Mouse (Mus musculus): Measurements from ENCODE around the gene Kif24.

The Kif24 gene

DNA sequence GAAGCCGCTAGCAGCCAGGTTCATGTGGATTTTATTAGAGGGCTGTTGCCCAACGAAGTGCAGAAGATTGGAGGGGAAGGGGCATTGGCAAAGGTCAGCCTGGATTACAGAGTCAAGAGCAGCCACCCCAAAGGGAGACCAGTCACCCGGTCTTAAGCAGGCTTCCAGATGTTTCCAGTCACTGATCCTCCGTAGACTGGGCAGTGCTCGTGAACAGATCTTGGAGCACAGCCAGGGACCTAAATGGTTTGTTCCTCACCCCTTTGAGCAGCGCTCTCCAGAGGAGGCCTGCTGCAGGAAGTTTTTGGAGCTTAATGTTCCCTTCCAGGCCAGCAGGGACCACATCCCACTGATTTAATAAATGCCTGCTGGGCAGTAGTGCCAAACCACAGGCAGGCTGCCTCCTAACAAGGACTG is 16.9 kb upstream of the Kif24 start:
- DNase-seq = no peak

- no peak for DNase-seq
These were observed 15.6 kb upstream of the Kif24 start for GRCm38 (mm10) chr4:41480254-41480653.

DNA sequence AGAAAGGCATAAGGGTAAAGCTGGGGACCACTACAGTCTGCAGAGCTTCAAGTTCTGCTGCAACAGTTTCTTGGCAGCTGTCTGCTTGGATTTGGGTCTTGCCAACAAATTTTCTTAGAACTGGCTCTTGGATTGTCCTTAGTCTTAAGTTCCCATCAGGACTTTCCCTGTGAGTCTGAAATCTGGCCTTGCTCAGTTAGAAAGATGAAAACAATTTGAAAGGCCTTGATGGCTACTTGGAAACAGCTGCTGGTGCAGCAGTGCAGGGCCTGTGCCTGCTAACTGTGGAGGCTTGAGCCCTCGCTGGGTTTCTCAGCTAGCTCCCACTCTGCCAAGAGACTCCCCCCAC is 14.7 kb upstream of the Kif24 start:
- no peak for DNase-seq

DNA sequence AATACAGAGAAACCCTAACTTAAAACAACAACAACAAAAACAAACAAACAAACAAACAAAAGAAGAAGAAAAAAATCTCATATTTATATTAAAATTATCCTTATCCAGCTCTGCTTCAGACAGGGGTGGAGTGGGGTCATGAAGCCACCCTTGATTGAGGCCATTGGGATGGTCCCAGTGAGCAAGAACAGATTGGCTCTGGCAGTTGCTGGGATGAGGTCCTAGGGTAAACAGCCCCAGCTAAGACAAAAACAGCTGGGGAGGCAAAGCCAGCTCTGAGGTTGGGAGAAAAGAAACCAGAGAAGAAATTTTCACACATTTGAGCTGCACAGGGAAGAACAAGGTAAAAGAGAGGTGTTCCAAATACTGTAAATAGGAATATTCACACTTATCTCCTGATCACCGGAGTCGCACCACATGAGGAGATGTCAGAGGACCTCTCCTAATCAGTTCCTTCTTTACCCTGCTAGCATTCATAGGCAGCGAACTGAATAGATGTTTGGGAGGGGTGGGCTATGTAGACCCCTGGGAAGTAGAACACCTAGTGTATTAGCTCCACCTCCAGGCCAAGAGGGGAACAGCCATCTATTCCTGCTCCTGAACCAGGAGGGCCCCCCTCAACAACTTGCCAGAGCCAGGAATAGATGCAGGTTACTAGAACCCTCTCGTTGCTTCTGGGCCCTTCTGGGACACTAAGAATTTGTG is 14.2 kb upstream of the Kif24 start:
- DNase-seq = no peak

GRCm38 (mm10) chr4:41477648-41478160 is 13.0 kb upstream of the Kif24 start:
- DNase-seq = no peak

- no peak for DNase-seq
These were observed 6.7 kb upstream of the Kif24 start for GRCm38 (mm10) chr4:41471384-41471689.

- no peak for DNase-seq
These were observed 6.1 kb upstream of the Kif24 start for GRCm38 (mm10) chr4:41470684-41471383.

GRCm38 (mm10) chr4:41470051-41470683 is 5.5 kb upstream of the Kif24 start:
- DNase-seq = no peak

DNA sequence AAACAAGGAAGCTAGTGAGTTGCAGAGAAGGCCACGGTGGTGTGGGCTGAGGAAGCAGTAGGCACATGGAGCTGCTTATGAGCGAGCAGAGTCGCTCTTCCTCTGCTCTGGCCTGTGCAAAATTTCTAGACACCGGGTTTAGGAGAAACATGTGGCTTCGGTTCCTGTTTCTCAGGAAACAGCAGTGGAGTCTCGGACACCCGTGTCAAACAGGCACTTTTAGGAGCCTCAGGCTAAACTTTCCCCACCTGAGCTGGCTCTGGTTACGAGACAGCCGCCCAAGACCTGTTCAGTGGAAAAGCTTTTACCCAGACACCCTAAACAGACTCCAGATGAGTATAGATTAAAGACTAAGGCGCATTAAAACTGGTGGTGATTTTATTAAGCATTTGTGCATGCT is 4.5 kb upstream of the Kif24 start:
- no peak for DNase-seq

GRCm38 (mm10) chr4:41468396-41469080 is 3.9 kb upstream of the Kif24 start:
- DNase-seq = no peak

DNA sequence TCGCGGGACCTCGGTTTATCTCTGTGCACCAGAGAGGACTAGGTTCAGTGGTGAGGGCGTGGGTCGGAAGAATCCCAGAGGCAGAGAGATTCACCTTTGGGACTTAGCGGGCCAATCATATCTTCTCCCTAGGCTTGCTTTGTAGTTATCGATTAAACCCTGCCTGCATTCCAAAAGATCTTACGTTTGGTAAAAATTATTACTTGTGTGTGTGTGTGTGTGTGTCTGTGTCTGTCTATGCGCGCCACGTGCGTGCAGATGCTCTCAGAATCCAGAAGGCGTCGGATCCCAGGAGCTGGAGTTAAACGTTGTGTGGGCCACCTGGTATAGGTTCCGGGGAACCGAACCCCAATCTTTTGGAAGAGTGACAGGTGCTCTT is 589 bp upstream of the Kif24 start:
- no peak for DNase-seq

DNA sequence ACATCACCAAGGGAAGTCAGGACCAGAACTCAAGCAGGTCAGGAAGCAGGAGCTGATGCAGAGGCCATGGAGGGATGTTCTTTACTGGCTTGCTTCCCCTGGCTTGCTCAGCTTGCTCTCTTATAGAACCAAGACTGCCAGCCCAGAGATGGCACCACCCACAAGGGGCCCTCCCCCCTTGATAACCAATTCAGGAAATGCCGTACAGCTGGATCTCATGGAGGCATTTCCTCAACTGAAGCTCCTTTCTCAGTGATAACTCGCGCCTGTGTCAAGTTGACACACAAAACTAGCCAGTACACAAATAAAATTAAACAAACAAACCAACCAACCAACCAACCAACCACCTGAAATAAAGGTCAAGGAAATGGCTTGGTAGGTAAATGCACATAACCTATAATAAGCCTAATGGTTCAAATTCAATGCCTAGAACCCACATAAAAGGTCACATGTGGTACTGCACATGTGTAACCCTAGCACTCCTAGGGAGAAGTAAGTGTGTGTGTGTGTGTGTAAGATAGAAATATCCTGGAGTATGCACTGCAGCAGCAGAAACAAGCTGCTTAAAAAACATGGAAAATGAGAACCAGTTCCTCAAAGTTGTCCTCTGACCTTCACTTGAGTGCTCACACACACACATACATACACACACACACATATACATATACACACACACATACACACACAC is 1.5 kb downstream of the Kif24 start:
- DNase-seq = peak in 1 of 2 experiments; percentile 33

- DNase-seq = no peak
These were observed 4.0 kb downstream of the Kif24 start for GRCm38 (mm10) chr4:41460690-41461089.

GRCm38 (mm10) chr4:41447595-41447994 is 17.1 kb downstream of the Kif24 start:
- DNase-seq = no peak

DNA sequence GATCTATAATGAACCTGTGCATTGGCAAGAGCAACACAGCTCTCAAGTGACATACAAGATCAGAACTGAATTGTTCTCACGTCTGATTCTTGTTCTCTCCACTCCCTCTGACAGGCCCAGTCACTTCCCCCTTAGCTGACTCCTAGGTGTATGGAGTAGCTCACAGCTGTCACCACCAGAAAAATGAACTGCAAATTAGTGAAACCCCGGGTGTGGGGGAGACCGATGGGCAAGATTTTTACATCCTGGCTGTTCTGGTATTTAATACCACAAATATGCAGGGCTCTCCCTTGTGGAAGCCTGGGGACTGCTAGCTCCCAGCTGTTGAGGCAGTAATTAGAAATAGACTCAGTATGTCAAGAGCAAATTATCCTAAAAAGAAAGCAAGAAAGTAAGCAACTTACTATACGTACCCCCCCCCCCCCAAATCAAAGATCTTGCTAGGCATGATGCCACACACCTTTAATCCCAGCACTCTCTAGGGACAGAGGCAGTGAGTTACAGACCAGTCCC is 21.8 kb downstream of the Kif24 start:
- DNase-seq = no peak

DNA sequence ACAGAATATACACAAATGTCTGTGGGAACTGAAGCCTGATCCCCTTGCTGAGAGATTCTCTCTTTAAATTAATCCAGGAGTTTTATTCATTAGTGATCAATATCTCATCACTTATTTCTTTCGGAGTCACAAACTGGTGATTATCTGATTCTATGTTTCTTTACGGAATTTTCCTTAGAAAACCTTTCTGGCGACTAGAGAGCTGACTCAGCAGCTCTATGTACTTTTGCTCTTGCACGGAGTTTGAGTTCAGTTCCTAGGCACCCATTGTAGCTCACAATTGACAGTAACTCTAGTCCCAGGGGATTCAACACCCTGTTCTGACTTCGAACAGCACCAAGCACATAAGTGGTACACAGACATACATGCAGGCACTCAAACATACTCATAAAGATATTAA is 25.8 kb downstream of the Kif24 start:
- DNase-seq = no peak

DNA sequence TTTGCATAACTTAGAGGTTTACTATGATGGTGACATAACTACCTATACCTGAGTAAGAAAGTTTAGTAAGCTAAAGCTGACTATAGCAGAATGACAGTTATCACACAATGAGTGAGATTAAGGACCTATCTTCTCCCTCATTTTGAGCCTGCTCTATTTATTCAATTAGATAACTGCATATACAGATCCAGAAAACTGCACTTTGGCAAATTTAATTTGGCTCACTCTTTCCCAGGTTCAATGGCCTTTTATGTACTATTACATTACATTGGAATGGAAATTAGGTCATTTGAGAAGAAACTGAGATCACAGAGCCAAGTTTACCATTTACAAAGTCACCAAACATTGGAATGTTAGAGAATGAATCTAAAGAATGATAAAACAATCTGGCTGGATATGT is 47.7 kb downstream of the Kif24 start:
- no peak for DNase-seq

GRCm38 (mm10) chr4:41409341-41409740 is 55.3 kb downstream of the Kif24 start:
- no peak for DNase-seq

GRCm38 (mm10) chr4:41407353-41407752 is 57.3 kb downstream of the Kif24 start:
- DNase-seq = no peak

- DNase-seq = no peak
These were observed 58.1 kb downstream of the Kif24 start for GRCm38 (mm10) chr4:41406597-41406996.

GRCm38 (mm10) chr4:41401573-41401972 is 63.1 kb downstream of the Kif24 start:
- no peak for DNase-seq

DNA sequence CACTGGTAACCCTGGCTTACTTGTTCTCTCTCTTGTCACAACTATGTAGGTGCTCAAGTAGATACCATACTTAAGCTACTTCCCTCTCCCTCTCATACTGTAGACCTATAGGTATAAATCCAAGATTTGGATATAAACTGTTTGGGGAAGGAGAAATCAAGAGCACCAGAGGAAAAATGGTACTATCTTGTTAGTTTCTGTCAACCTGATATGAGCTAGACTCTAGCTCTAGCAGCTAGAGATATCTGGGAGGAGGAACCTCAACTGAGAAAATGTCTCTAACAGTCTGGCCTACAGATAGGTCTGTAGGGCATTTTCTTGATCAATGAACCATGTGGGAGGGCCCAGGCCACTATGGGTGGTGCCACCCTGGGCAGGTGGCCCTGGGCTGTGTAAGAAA is 63.5 kb downstream of the Kif24 start:
- no peak for DNase-seq

DNA sequence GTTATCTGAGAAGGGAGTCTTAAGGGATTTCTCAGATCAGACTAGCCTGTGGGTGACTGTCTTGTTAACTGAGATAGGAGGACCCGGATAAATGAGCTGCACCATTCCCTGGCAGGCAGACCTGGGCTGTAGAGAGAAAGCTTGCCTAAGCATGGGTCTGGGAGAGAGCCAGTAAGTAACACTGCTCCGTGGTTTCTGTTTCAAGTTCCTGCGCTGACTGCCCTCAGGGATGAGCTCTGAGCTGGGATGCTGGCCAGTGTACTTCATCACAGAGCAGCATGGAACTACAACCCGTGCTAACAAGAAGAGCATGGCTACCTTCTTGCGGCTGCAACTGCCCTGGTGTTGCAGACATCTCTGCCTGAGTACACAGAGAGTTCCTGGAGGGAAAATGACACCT is 64.8 kb downstream of the Kif24 start:
- peak in 1 of 2 experiments; percentile 7 for DNase-seq

Data from thymus, adult 18-20 months (tissue).